Mouse (Mus musculus): Measurements from ENCODE around the gene Htr5a. TPM values are rescaled to one million over a fixed set of nuclear protein-coding genes. Genes with fewer than 3 reads are reported as not detected.

Gene Htr5a
- polyA plus RNA-seq, 1 experiment from 2014 or later = not detected

GRCm38 (mm10) chr5:27879726-27880125 is 37.8 kb downstream of the Htr5a start:
- Histone ChIP-seq H3K27me3 (ENCODE audit: control insufficient read depth, insufficient read depth, low read length) (no peaks in the 10 kb centered on the region), H3K27ac (ENCODE audit: low read depth, low read length) (no peak overlapping the region), H3K4me2 (replicated peaks; ENCODE audit: low read depth, low read length) (no peak overlapping the region), H3K9ac (ENCODE audit: low read depth, low read length) (no peak overlapping the region), H3K36me3 (ENCODE audit: control insufficient read depth, insufficient read depth, low read length) (no peaks in the 10 kb centered on the region), H3K4me1 (ENCODE audit: control insufficient read depth, insufficient read depth, low read length) (no peaks in the 10 kb centered on the region), H3K9me3 (ENCODE audit: control insufficient read depth, low read length) (no peaks in the 10 kb centered on the region), H3K4me3 (ENCODE audit: low read length) (no peak overlapping the region)
- WGBS = 81% methylated on average over 3 of the region's 3 CpGs
- no peak for ATAC-seq (ENCODE audit: low FRiP score, low TSS enrichment)

GRCm38 (mm10) chr5:27880329-27881036 is 38.5 kb downstream of the Htr5a start:
- Histone ChIP-seq H3K4me2 (replicated peaks; ENCODE audit: low read depth, low read length) (no peak overlapping the region), H3K27ac (ENCODE audit: low read depth, low read length) (no peak overlapping the region), H3K27me3 (ENCODE audit: control insufficient read depth, insufficient read depth, low read length) (no peaks in the 10 kb centered on the region), H3K36me3 (ENCODE audit: control insufficient read depth, insufficient read depth, low read length) (no peaks in the 10 kb centered on the region), H3K4me1 (ENCODE audit: control insufficient read depth, insufficient read depth, low read length) (no peaks in the 10 kb centered on the region), H3K9me3 (ENCODE audit: control insufficient read depth, low read length) (no peaks in the 10 kb centered on the region), H3K4me3 (ENCODE audit: low read length) (no peak overlapping the region), H3K9ac (ENCODE audit: low read depth, low read length) (no peak overlapping the region)
- WGBS = 37% methylated on average over 3 of the region's 3 CpGs
- peak; percentile 89 for ATAC-seq (ENCODE audit: low FRiP score, low TSS enrichment)

- Histone ChIP-seq H3K4me2 (replicated peaks; ENCODE audit: low read depth, low read length) (no peak overlapping the region), H3K9me3 (ENCODE audit: control insufficient read depth, low read length) (no peaks in the 10 kb centered on the region), H3K27me3 (ENCODE audit: control insufficient read depth, insufficient read depth, low read length) (no peaks in the 10 kb centered on the region), H3K4me3 (ENCODE audit: low read length) (no peak overlapping the region), H3K27ac (ENCODE audit: low read depth, low read length) (no peak overlapping the region), H3K36me3 (ENCODE audit: control insufficient read depth, insufficient read depth, low read length) (no peaks in the 10 kb centered on the region), H3K4me1 (ENCODE audit: control insufficient read depth, insufficient read depth, low read length) (no peaks in the 10 kb centered on the region), H3K9ac (ENCODE audit: low read depth, low read length) (no peak overlapping the region)
- ATAC-seq (ENCODE audit: low FRiP score, low TSS enrichment) = no peak
- WGBS = 81% methylated on average over 2 of the region's 2 CpGs
Observed at GRCm38 (mm10) chr5:27881261-27881660, 39.3 kb downstream of the Htr5a start.

- no peak overlapping the region for H3K4me2 ChIP-seq (replicated peaks; ENCODE audit: low read depth, low read length)
- no peaks in the 10 kb centered on the region for H3K36me3 ChIP-seq (ENCODE audit: control insufficient read depth, insufficient read depth, low read length)
- no peak for ATAC-seq (ENCODE audit: low FRiP score, low TSS enrichment)
- 79% methylated on average over 3 of the region's 3 CpGs for WGBS
- no peaks in the 10 kb centered on the region for H3K9me3 ChIP-seq (ENCODE audit: control insufficient read depth, low read length)
- no peaks in the 10 kb centered on the region for H3K27me3 ChIP-seq (ENCODE audit: control insufficient read depth, insufficient read depth, low read length)
- no peak overlapping the region for H3K9ac ChIP-seq (ENCODE audit: low read depth, low read length)
- H3K4me3 ChIP-seq (ENCODE audit: low read length) = no peak overlapping the region
- no peak overlapping the region for H3K27ac ChIP-seq (ENCODE audit: low read depth, low read length)
- no peaks in the 10 kb centered on the region for H3K4me1 ChIP-seq (ENCODE audit: control insufficient read depth, insufficient read depth, low read length)
Observed at GRCm38 (mm10) chr5:27888080-27888479, 46.1 kb downstream of the Htr5a start.

GRCm38 (mm10) chr5:27895961-27896360 is 54.0 kb downstream of the Htr5a start:
- Histone ChIP-seq H3K27me3 (ENCODE audit: control insufficient read depth, insufficient read depth, low read length) (no peaks in the 10 kb centered on the region), H3K9me3 (ENCODE audit: control insufficient read depth, low read length) (no peaks in the 10 kb centered on the region), H3K36me3 (ENCODE audit: control insufficient read depth, insufficient read depth, low read length) (no peaks in the 10 kb centered on the region), H3K4me3 (ENCODE audit: low read length) (no peak overlapping the region), H3K4me1 (ENCODE audit: control insufficient read depth, insufficient read depth, low read length) (no peaks in the 10 kb centered on the region), H3K4me2 (replicated peaks; ENCODE audit: low read depth, low read length) (no peak overlapping the region), H3K27ac (ENCODE audit: low read depth, low read length) (no peak overlapping the region), H3K9ac (ENCODE audit: low read depth, low read length) (no peak overlapping the region)
- ATAC-seq (ENCODE audit: low FRiP score, low TSS enrichment) = no peak
- WGBS = 80% methylated on average over 3 of the region's 3 CpGs

- no peaks in the 10 kb centered on the region for H3K27me3 ChIP-seq (ENCODE audit: control insufficient read depth, insufficient read depth, low read length)
- no peak for ATAC-seq (ENCODE audit: low FRiP score, low TSS enrichment)
- no peaks in the 10 kb centered on the region; the same call in 1 of the 2 replicates for H3K9me3 ChIP-seq (ENCODE audit: control insufficient read depth, low read length)
- no peak overlapping the region for H3K4me3 ChIP-seq (ENCODE audit: low read length)
- no peak overlapping the region for H3K9ac ChIP-seq (ENCODE audit: low read depth, low read length)
- 48% methylated on average over 2 of the region's 2 CpGs for WGBS
- H3K4me2 ChIP-seq (replicated peaks; ENCODE audit: low read depth, low read length) = no peak overlapping the region
- no peak overlapping the region for H3K27ac ChIP-seq (ENCODE audit: low read depth, low read length)
- no peaks in the 10 kb centered on the region for H3K36me3 ChIP-seq (ENCODE audit: control insufficient read depth, insufficient read depth, low read length)
- no peaks in the 10 kb centered on the region for H3K4me1 ChIP-seq (ENCODE audit: control insufficient read depth, insufficient read depth, low read length)
Observed at GRCm38 (mm10) chr5:27899756-27900155, 57.8 kb downstream of the Htr5a start.

- ATAC-seq (ENCODE audit: low FRiP score, low TSS enrichment) = no peak
- no peak overlapping the region for H3K27ac ChIP-seq (ENCODE audit: low read depth, low read length)
- H3K4me1 ChIP-seq (ENCODE audit: control insufficient read depth, insufficient read depth, low read length) = no peaks in the 10 kb centered on the region
- H3K9me3 ChIP-seq (ENCODE audit: control insufficient read depth, low read length) = no peaks in the 10 kb centered on the region; the same call in 1 of the 2 replicates
- H3K4me2 ChIP-seq (replicated peaks; ENCODE audit: low read depth, low read length) = no peak overlapping the region
- H3K27me3 ChIP-seq (ENCODE audit: control insufficient read depth, insufficient read depth, low read length) = no peaks in the 10 kb centered on the region
- H3K36me3 ChIP-seq (ENCODE audit: control insufficient read depth, insufficient read depth, low read length) = no peaks in the 10 kb centered on the region
- WGBS = 87% methylated on average over 4 of the region's 4 CpGs
- no peak overlapping the region for H3K9ac ChIP-seq (ENCODE audit: low read depth, low read length)
- no peak overlapping the region for H3K4me3 ChIP-seq (ENCODE audit: low read length)
Observed at GRCm38 (mm10) chr5:27900186-27900585, 58.2 kb downstream of the Htr5a start.

Other genes starting within 250 kb of the Htr5a start
- 28.4 and 53.0 TPM in 2 replicates for gene Paxip1, start 50.5 kb upstream of the Htr5a start, polyA plus RNA-seq (2014; fragmentation: Nextera tagmentation; extraction: Ambion mirVana)
- 40.9 and 68.4 TPM in 2 replicates for gene Insig1, start 229.2 kb downstream of the Htr5a start, polyA plus RNA-seq (2014; fragmentation: Nextera tagmentation; extraction: Ambion mirVana)